Mouse (Mus musculus) liver, postnatal 0 days (tissue): Measurements from ENCODE around the gene Spen. TPM values are rescaled to one million over a fixed set of nuclear protein-coding genes. Genes with fewer than 3 reads are reported as not detected.
A peak's percentile ranks its signal among the peaks of the same experiment; 100 is the strongest.

Source experiments
- ATAC-seq: fragments of 200-750 bp; cut with Nextera tagmentation; 2 replicates; pipeline ENCODE4 v1.8.0; 2017; ENCODE audit warnings: mild to moderate bottlenecking, moderate library complexity
- DNase-seq: peaks from one replicate; pipeline ENCODE4 v3.0.0-alpha.2; 2016
- H3K27ac ChIP-seq: fragments of 300-500 bp; sonication (generic); 2 replicates; pipeline ENCODE4 v1.5.1; 2014; ENCODE audit warnings: antibody characterized with exemption, moderate library complexity, mild to moderate bottlenecking, low read depth
- H3K27me3 ChIP-seq: fragments of 300-500 bp; sonication (generic); 2 replicates; pipeline ENCODE4 v1.6.1; 2014; ENCODE audit warnings: low read length, control low read depth, mixed read lengths; ENCODE audit not compliant: insufficient read depth
- H3K36me3 ChIP-seq: fragments of 300-500 bp; sonication (generic); replicated peaks from 2 replicates; pipeline ENCODE4 v1.6.1; 2014; ENCODE audit warnings: mild to moderate bottlenecking, control low read depth, low read length, moderate library complexity, mixed read lengths; ENCODE audit not compliant: insufficient read depth
- H3K4me1 ChIP-seq: fragments of 300-500 bp; sonication (generic); 2 replicates; pipeline ENCODE4 v1.6.1; 2014; ENCODE audit warnings: antibody characterized with exemption, mild to moderate bottlenecking, control low read depth; ENCODE audit not compliant: insufficient read depth
- H3K4me2 ChIP-seq: fragments of 300-500 bp; sonication (generic); 2 replicates; pipeline ENCODE4 v1.6.1; 2014; ENCODE audit warnings: low read depth, mild to moderate bottlenecking, low read length, moderate library complexity, mixed read lengths
- H3K4me3 ChIP-seq: fragments of 300-500 bp; sonication (generic); 2 replicates; pipeline ENCODE4 v1.5.1; 2014; ENCODE audit warnings: low read depth, low read length
- H3K9ac ChIP-seq: fragments of 300-500 bp; sonication (generic); replicated peaks from 2 replicates; pipeline ENCODE4 v1.6.1; 2014; ENCODE audit warnings: mild to moderate bottlenecking, moderate library complexity
- H3K9me3 ChIP-seq: fragments of 300-500 bp; sonication (generic); 2 replicates; pipeline ENCODE4 v1.6.1; 2016; ENCODE audit warnings: mild to moderate bottlenecking, control low read depth, low read length, mixed read lengths
- CTCF ChIP-seq: sonication (generic); IDR thresholded peaks from 2 replicates; pipeline ENCODE4 v1.5.1; 2016; ENCODE audit warnings: antibody characterized with exemption, low read depth
- EP300 ChIP-seq: IDR thresholded peaks from 2 replicates; pipeline ENCODE4 v1.6.1; 2016; ENCODE audit warnings: antibody characterized with exemption, low read depth, mild to moderate bottlenecking
- WGBS: fragments of 180-500 bp; shearing (Covaris S2); extraction: QIAGEN DNeasy Blood & Tissue Kit; methylation state at CpG from one replicate; pipeline ENCODE4 v1.1.7; 2014; ENCODE audit not compliant: insufficient replicate concordance; 5-methylcytosine and 5-hydroxymethylcytosine counted together
- polyA plus RNA-seq: library from polyadenylated mRNA; unstranded; fragments of >200 nt; fragmentation: Nextera tagmentation; extraction: Ambion mirVana; gene quantifications from 2 replicates; pipeline ENCODE4 v1.2.1, GENCODE M21; 2015

Gene Spen
- polyA plus RNA-seq, 1 experiment from 2014 or later: 3.0 TPM

DNA sequence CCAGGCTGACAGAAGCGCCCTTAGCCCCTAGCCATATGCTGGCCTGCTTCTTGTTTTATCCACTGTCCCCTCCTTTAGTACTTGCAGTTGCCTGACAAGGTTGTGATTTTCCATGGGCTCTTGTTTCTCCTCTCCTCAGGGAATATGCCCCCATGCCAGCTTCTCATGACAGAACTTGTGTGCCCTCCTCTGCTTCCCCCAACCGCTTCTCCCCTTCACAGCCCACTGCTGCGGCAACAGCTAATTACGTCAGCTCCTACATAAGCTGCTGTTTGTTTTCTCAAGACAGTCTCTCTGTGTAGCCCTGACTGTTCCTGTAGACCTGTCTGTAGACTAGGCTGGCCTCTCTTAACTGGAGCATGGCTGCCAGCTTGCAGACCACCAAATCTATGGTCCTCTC, 82.9 kb downstream of the Spen start:
- DNase-seq: no peak

DNA sequence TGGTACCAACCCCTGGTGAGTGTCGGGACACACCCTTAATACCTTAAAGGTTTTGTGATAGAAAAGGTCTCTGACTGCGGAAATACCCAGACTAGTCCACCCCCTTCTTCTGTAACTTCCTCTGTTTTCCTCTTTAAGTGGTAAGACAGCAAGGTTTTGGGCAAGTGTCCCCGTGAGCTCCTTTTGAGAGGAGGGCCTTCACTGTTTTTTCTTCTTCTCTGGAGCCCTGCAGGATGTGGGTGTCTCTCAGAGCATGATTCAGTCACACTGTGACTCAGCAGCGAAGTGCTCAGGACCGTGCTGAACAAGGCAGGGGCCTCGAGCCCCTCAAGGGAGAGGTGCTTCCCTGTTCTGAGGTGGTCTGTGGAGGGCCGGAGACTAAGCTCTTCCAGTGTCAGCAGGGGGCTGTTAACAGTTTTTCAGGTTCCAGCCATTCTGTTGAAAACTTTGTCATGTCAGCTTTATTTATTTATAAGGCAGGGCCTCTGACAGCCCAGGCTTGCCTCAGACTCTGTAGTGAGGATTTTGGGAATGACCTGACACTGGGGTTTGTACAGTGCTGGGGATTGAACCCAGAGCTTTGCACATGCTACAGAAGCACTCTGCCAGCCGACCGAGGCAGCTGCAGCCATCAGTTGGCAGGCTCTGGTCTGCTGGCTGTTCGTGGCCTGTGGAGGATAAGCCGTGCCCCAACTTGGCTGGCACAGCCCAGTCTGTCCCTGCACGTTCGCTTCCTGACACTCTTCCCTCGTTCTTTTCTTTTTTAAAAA, 83.6 kb downstream of the Spen start:
- H3K4me2 ChIP-seq: no peak overlapping the region
- H3K27ac ChIP-seq: 0 out of 2 replicates have a peak overlapping the region, but pooled peaks have one; percentile 23
- H3K36me3 ChIP-seq: peaks cover 12% of the 10 kb centered on the region; the same call in 1 of the 2 replicates
- DNase-seq: no peak
- H3K4me3 ChIP-seq: no peak overlapping the region
- H3K27me3 ChIP-seq: no peaks in the 10 kb centered on the region
- H3K9ac ChIP-seq: no peak overlapping the region
- WGBS: 53% methylated on average over 14 of the region's 14 CpGs
- TF ChIP-seq CTCF: no peak
- TF ChIP-seq EP300: no peak
- H3K9me3 ChIP-seq: no peaks in the 10 kb centered on the region
- H3K4me1 ChIP-seq: no peaks in the 10 kb centered on the region
- ATAC-seq: 0 out of 2 replicates have a peak, but pooled peaks have one; percentile 19

More for the DNA sequence above, 82.9 kb downstream of the Spen start:
- ATAC-seq: no peak
- Histone ChIP-seq H3K4me2 (no peak overlapping the region), H3K9me3 (no peaks in the 10 kb centered on the region), H3K9ac (no peak overlapping the region), H3K36me3 (peaks cover 12% of the 10 kb centered on the region; the same call in 1 of the 2 replicates), H3K4me1 (no peaks in the 10 kb centered on the region), H3K27ac (no peak overlapping the region), H3K4me3 (no peak overlapping the region), H3K27me3 (no peaks in the 10 kb centered on the region)
- no peak for TF ChIP-seq CTCF
- no peak for TF ChIP-seq EP300
- 81% methylated on average over 4 of the region's 4 CpGs for WGBS

DNA sequence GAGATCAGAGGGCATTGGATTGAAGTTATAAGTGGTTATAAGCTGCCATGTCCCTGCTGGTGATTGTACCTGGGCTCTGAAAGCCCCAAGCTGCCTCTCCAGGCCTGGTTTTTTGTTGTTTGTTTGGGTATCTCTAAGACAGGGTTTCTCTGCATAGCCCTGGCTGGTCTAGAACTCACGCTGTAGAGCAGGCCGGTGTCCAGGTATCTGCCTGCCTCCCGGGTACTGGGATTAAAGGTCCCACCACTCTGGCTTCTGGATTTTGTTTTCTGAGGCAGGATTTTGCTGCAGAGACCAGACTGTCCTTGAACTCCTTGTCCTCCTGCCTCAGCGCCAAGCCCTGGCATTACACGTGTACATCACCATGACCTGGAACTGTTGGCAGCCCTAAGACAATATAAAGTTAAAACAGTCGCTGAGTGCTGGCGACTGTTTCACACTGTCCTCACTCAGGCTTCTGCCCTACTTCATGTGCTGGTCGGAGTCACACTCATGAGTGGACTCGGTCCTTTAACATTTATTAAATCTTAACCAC, 86.4 kb downstream of the Spen start:
- Histone ChIP-seq H3K4me2 (no peak overlapping the region), H3K9ac (no peak overlapping the region), H3K4me3 (no peak overlapping the region), H3K4me1 (no peaks in the 10 kb centered on the region), H3K27me3 (no peaks in the 10 kb centered on the region), H3K27ac (no peak overlapping the region), H3K36me3 (peaks cover 21% of the 10 kb centered on the region), H3K9me3 (no peaks in the 10 kb centered on the region)
- TF ChIP-seq EP300: no peak
- no peak for TF ChIP-seq CTCF
- 88% methylated on average over 9 of the region's 9 CpGs for WGBS
- no peak for ATAC-seq
- no peak for DNase-seq

DNA sequence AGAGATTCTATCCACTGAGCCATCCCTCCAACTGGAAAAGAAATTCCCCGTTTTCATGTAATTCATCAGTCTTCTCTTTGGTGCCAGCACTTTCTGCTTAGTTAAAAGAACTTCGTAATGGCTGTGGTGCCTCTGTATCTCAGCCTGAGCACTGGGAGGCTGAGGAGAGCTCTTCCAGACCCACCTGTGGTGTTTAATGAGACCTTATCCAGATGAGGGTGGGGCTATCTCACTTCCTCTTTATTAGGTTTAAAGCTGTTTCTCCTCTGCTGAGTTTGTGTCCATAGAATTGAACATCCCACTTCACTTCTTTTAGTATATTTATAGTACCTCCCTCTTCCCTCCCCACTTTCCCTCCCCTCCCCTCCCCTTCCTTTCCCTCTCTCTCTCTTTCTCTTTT, 87.1 kb downstream of the Spen start:
- DNase-seq (no peak), ATAC-seq (no peak)
- Histone ChIP-seq H3K4me2 (no peak overlapping the region), H3K9me3 (no peaks in the 10 kb centered on the region), H3K27me3 (no peaks in the 10 kb centered on the region), H3K36me3 (peaks cover 21% of the 10 kb centered on the region), H3K9ac (no peak overlapping the region), H3K27ac (no peak overlapping the region), H3K4me3 (no peak overlapping the region), H3K4me1 (no peaks in the 10 kb centered on the region)
- WGBS: 78% methylated on average over 2 of the region's 2 CpGs
- no peak for TF ChIP-seq EP300
- TF ChIP-seq CTCF: no peak

DNA sequence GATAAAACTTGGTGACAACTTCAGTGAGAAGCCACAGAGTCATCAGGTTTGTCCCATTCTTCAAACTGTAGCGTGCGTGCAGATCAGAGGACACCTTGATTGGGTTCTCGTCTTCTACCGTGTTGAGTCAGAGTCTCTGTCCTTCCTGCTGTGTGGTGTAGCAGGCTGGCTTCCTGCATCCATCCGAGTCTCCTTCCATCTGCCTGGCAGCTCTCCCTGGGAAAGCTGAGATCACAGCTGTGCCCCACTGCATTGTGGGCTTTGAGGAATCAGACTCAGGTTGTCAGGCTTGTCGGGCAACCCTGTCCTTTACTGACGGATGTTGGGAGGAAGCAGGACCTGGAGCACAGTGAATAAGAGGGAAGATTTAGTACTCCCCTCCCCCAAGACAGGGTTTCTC, 92.2 kb downstream of the Spen start:
- TF ChIP-seq CTCF: no peak
- no peak for TF ChIP-seq EP300
- Histone ChIP-seq H3K4me3 (no peak overlapping the region), H3K9ac (no peak overlapping the region), H3K4me1 (peaks cover 13% of the 10 kb centered on the region), H3K27ac (no peak overlapping the region), H3K36me3 (peaks cover 9% of the 10 kb centered on the region; the same call in 1 of the 2 replicates), H3K27me3 (no peaks in the 10 kb centered on the region), H3K4me2 (no peak overlapping the region), H3K9me3 (no peaks in the 10 kb centered on the region)
- no peak for ATAC-seq
- WGBS: 86% methylated on average over 7 of the region's 7 CpGs
- no peak for DNase-seq

DNA sequence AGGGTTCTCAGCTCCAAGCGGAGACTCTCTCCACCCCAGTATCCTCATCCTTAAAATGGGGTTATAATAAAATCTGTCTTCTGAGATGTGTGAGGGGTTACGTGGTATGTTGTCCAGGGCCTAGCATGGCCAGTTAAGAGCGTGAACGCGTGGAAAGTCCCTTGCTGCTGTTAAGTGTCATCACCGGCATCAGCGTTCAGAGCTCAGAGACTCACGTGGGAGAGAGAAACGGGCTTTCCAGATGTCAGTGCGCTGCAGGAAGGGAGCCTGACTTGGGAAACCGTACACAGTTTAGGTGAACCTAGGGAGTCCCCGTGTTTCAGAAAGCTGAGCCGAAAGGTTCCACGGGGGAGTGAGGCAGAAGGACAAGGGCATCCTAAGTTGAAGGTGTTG, 93.1 kb downstream of the Spen start:
- Histone ChIP-seq H3K36me3 (peaks cover 9% of the 10 kb centered on the region; the same call in 1 of the 2 replicates), H3K9ac (peak overlapping the region; percentile 86), H3K4me1 (peaks cover 13% of the 10 kb centered on the region), H3K4me2 (peak overlapping the region; percentile 89), H3K9me3 (no peaks in the 10 kb centered on the region), H3K27ac (no peak overlapping the region), H3K4me3 (peak overlapping the region; percentile 96), H3K27me3 (no peaks in the 10 kb centered on the region)
- no peak for TF ChIP-seq EP300
- no peak for TF ChIP-seq CTCF
- ATAC-seq (no peak), DNase-seq (peak; percentile 12)
- WGBS: 17% methylated on average over 14 of the region's 14 CpGs
